Mouse (Mus musculus): Measurements from ENCODE around the gene Map1a.
A peak's percentile ranks its signal among the peaks of the same experiment; 100 is the strongest.

Map1a gene

GRCm38 (mm10) chr2:121316278-121316677, 26.9 kb downstream of the Map1a start:
- no peak for DNase-seq

GRCm38 (mm10) chr2:121323041-121323440, 33.6 kb downstream of the Map1a start:
- no peak for DNase-seq

GRCm38 (mm10) chr2:121323693-121324470, 34.5 kb downstream of the Map1a start:
- DNase-seq = peak; percentile 29

GRCm38 (mm10) chr2:121329492-121329891, 40.1 kb downstream of the Map1a start:
- no peak for DNase-seq

- no peak for DNase-seq
Measured at GRCm38 (mm10) chr2:121339057-121339456, 49.7 kb downstream of the Map1a start.

GRCm38 (mm10) chr2:121353156-121353555, 63.8 kb downstream of the Map1a start:
- no peak for DNase-seq

- no peak for DNase-seq
Measured at GRCm38 (mm10) chr2:121354378-121354777, 65.0 kb downstream of the Map1a start.

GRCm38 (mm10) chr2:121354820-121355592, 65.6 kb downstream of the Map1a start, which contains the start of gene Ppip5k1:
Gene Ppip5k1, minus strand, starts transcription at chr2:121355396.
- DNase-seq = peak; percentile 97

GRCm38 (mm10) chr2:121357494-121357893, 68.1 kb downstream of the Map1a start, which contains the start of gene Ckmt1:
Gene Ckmt1, plus strand, starts transcription at chr2:121357714.
- DNase-seq = peak; percentile 32

GRCm38 (mm10) chr2:121357961-121358360, 68.6 kb downstream of the Map1a start:
- DNase-seq = no peak

GRCm38 (mm10) chr2:121358381-121358780, 69.0 kb downstream of the Map1a start:
- peak; percentile 83 for DNase-seq

GRCm38 (mm10) chr2:121359461-121359860, 70.1 kb downstream of the Map1a start:
- no peak for DNase-seq

Data from kidney, adult 11 months (tissue).